Mouse (Mus musculus) olfactory bulb, adult 2 months (tissue): ENCODE results near the gene Eif2b5.

ENCODE experiments used
- CTCF ChIP-seq: fragments of 200-500 bp; IDR thresholded peaks from 2 replicates; pipeline ENCODE4 v1.5.1; 2012; ENCODE audit warnings: low read depth, mild to moderate bottlenecking, low read length, moderate library complexity; ENCODE audit not compliant: insufficient read depth
- POLR2A ChIP-seq: fragments of 200-500 bp; IDR thresholded peaks from 2 replicates; pipeline ENCODE4 v1.6.1; 2012; ENCODE audit warnings: mild to moderate bottlenecking, low read depth, low read length, moderate library complexity; ENCODE audit not compliant: insufficient read depth

GRCm38 (mm10) chr16:20476857-20477256, 21.8 kb upstream of the Eif2b5 start:
- TF ChIP-seq POLR2A (no peak), CTCF (no peak)
